Comparison of ENCODE assay signal across 12 mouse cellular contexts in genomic region chr15:99546596-99546995, GRCm38 (mm10). TPM values are rescaled to one million over a fixed set of nuclear protein-coding genes. Genes with fewer than 3 reads are reported as not detected.
DNase-seq lines count a peak whose midpoint lies in the region; ATAC-seq lines count a peak whose summit lies in the region.
"Had no signal": no experiment of that assay in that cellular context is flagged by ENCODE, and none has a peak within 500 bp of the region (broad histone marks: within the 10 kb centered on the region; RNA-seq: fewer than 3 reads in every experiment).

No protein-coding gene starts in this region.

- H3K27me3 ChIP-seq in hindbrain, embryonic 12.5 days = peaks cover 8% of the 10 kb centered on the region
- H3K27me3 ChIP-seq in neural tube, embryonic 13.5 days = peaks cover 8% of the 10 kb centered on the region; the same call in 1 of the 2 replicates

- 58% methylated on average over 11 of the region's 11 CpGs for WGBS in hindbrain, embryonic 12.5 days
- 49% methylated on average over 11 of the region's 11 CpGs for WGBS in neural tube, embryonic 13.5 days

- no peaks in the 10 kb centered on the region for H3K9me3 ChIP-seq in hindbrain, embryonic 12.5 days (replicated peaks)
- H3K9me3 ChIP-seq in neural tube, embryonic 13.5 days = no peaks in the 10 kb centered on the region
- H3K9me3 ChIP-seq: liver, embryonic 13.5 days had no signal

- intact Hi-C loops in left cerebral cortex, postnatal 14 days (cut with DNase I) = no loop called here

- H3K4me1 ChIP-seq in hindbrain, embryonic 12.5 days = peaks cover 10% of the 10 kb centered on the region
- H3K4me1 ChIP-seq in neural tube, embryonic 13.5 days (replicated peaks) = peaks cover 5% of the 10 kb centered on the region; the same call in 1 of the 2 replicates
- H3K4me1 ChIP-seq: liver, embryonic 13.5 days had no signal

- no peak overlapping the region for H3K4me2 ChIP-seq in hindbrain, embryonic 12.5 days (replicated peaks)
- no peak overlapping the region for H3K4me2 ChIP-seq in neural tube, embryonic 13.5 days
- H3K4me2 ChIP-seq: liver, embryonic 13.5 days had no signal

- no peak overlapping the region for H3K4me3 ChIP-seq in hindbrain, embryonic 12.5 days
- no peak overlapping the region for H3K4me3 ChIP-seq in neural tube, embryonic 13.5 days
- H3K4me3 ChIP-seq: liver, embryonic 13.5 days had no signal

- no peak for ATAC-seq in hindbrain, embryonic 12.5 days (ENCODE audit: low FRiP score)
- peak; percentile 72 for ATAC-seq in neural tube, embryonic 13.5 days (ENCODE audit: low read depth)

- no peaks in the 10 kb centered on the region for H3K36me3 ChIP-seq in hindbrain, embryonic 12.5 days
- H3K36me3 ChIP-seq in neural tube, embryonic 13.5 days = no peaks in the 10 kb centered on the region
- H3K36me3 ChIP-seq: liver, embryonic 13.5 days had no signal

- no peak overlapping the region for H3K9ac ChIP-seq in hindbrain, embryonic 12.5 days
- no peak overlapping the region for H3K9ac ChIP-seq in neural tube, embryonic 13.5 days
- H3K9ac ChIP-seq: liver, embryonic 13.5 days had no signal

- peak; percentile 38 for DNase-seq in gastrocnemius, postnatal 10 days
- DNase-seq in gastrocnemius, adult 8-10 months (ENCODE audit: low spot score in 2 of 2) = no peak
- DNase-seq in retina, postnatal 1 day = peak; percentile 63
- DNase-seq in retina, embryonic 14.5 days (ENCODE audit: low spot score) = no peak
- DNase-seq in left cerebral cortex, postnatal 14 days (ENCODE audit: low spot score in 2 of 2) = no peak
- no peak for DNase-seq in left cerebral cortex, adult 9 months (ENCODE audit: low spot score in 2 of 2)
- DNase-seq: liver, embryonic 13.5 days; thymus, postnatal 14 days had no signal

- H3K27ac ChIP-seq in hindbrain, embryonic 12.5 days = peak overlapping the region; percentile 13; the same call in 1 of the 2 replicates
- 0 out of 2 replicates have a peak overlapping the region, but pooled peaks have one; percentile 11 for H3K27ac ChIP-seq in neural tube, embryonic 13.5 days (replicated peaks)
- H3K27ac ChIP-seq: kidney, postnatal 0 days; liver, embryonic 13.5 days had no signal

RNA-seq across cellular contexts. Expression of gene Faim2, which starts 18.6 kb away (rescaled TPM):
- total RNA-seq in gastrocnemius, postnatal 10 days (2021) = under 1 TPM; 0.43 to 0.59 TPM
- under 1 TPM in 3 of 4 experiments, not detected in 1; 0.13 to 0.21 (median 0.15) TPM for total RNA-seq in gastrocnemius, adult 8-10 months (2022)
- polyA plus RNA-seq in hindbrain, embryonic 12.5 days (2016; fragmentation: Nextera tagmentation; extraction: Ambion mirVana) = 2.9 and 5.5 TPM in 2 replicates
- 22.2 and 23.8 TPM in 2 replicates for polyA plus RNA-seq in neural tube, embryonic 13.5 days (2015; fragmentation: Nextera tagmentation; extraction: Ambion mirVana)
- 100 to 1,000 TPM; 220 to 261 TPM for total RNA-seq in left cerebral cortex, postnatal 14 days (2021)

RNA-seq across cellular contexts. Expression of gene Aqp2, which starts 32.3 kb away (rescaled TPM):
- total RNA-seq in gastrocnemius, postnatal 10 days (2021) = not detected
- total RNA-seq in gastrocnemius, adult 8-10 months (2022) = not detected
- polyA plus RNA-seq in hindbrain, embryonic 12.5 days (2016; fragmentation: Nextera tagmentation; extraction: Ambion mirVana) = not detected in 2 replicates
- polyA plus RNA-seq in neural tube, embryonic 13.5 days (2015; fragmentation: Nextera tagmentation; extraction: Ambion mirVana) = not detected in 2 replicates
- under 1 TPM in 1 of 2 experiments, not detected in 1; 0.33 TPM for total RNA-seq in left cerebral cortex, postnatal 14 days (2021)
- polyA plus RNA-seq: heart, embryonic 14.5 days; liver, embryonic 13.5 days had no signal

RNA-seq across cellular contexts. Expression of gene Aqp5, which starts 44.0 kb away (rescaled TPM):
- total RNA-seq in gastrocnemius, postnatal 10 days (2021) = under 1 TPM in 1 of 2 experiments, not detected in 1; 0.49 TPM
- total RNA-seq in gastrocnemius, adult 8-10 months (2022) = not detected
- polyA plus RNA-seq in hindbrain, embryonic 12.5 days (2016; fragmentation: Nextera tagmentation; extraction: Ambion mirVana) = 2.4 and 2.7 TPM in 2 replicates
- 1.9 and 2.3 TPM in 2 replicates for polyA plus RNA-seq in neural tube, embryonic 13.5 days (2015; fragmentation: Nextera tagmentation; extraction: Ambion mirVana)
- total RNA-seq in left cerebral cortex, postnatal 14 days (2021) = 1 to 10 TPM in 1 of 2 experiments, under 1 TPM in 1; 0.93 to 1.4 TPM

RNA-seq across cellular contexts. Expression of gene Aqp6, which starts 54.6 kb away (rescaled TPM):
- total RNA-seq in gastrocnemius, postnatal 10 days (2021) = not detected
- total RNA-seq in gastrocnemius, adult 8-10 months (2022) = not detected
- polyA plus RNA-seq in hindbrain, embryonic 12.5 days (2016; fragmentation: Nextera tagmentation; extraction: Ambion mirVana) = 1.3 and 2.8 TPM in 2 replicates
- polyA plus RNA-seq in neural tube, embryonic 13.5 days (2015; fragmentation: Nextera tagmentation; extraction: Ambion mirVana) = 3.5 and 3.6 TPM in 2 replicates
- under 1 TPM; 0.44 to 0.48 TPM for total RNA-seq in left cerebral cortex, postnatal 14 days (2021)
- polyA plus RNA-seq: heart, embryonic 14.5 days; liver, embryonic 13.5 days had no signal

Comparison
In these comparisons a context has a peak if more than half of its experiments do, and no peak if none do; other contexts are left out.
1. DNase-seq: peak in gastrocnemius, postnatal 10 days (single experiment) and retina, postnatal 1 day (single experiment); none in gastrocnemius, adult 8-10 months (0 of 2), retina, embryonic 14.5 days (single experiment), left cerebral cortex, postnatal 14 days (0 of 2) and left cerebral cortex, adult 9 months (0 of 2).
2. RNA of gene Faim2, which starts 18.6 kb away (total RNA-seq): 220 to 261 TPM in left cerebral cortex, postnatal 14 days; 0.43 to 0.59 TPM in gastrocnemius, postnatal 10 days and 0.13 to 0.21 TPM in gastrocnemius, adult 8-10 months; every median in the first group is over 100 times any median in the second.